Mouse (Mus musculus) embryonic fibroblast, embryonic 13.5 days (primary cell): ENCODE measurements around the gene Sft2d2.

ENCODE experiments used
- CTCF ChIP-seq: IDR thresholded peaks from 2 replicates; pipeline ENCODE4 v1.5.1; 2011; ENCODE audit warnings: mild to moderate bottlenecking, control low read depth, low read length, moderate library complexity, borderline replicate concordance; ENCODE audit not compliant: insufficient read depth
- POLR2A ChIP-seq: IDR thresholded peaks from 2 replicates; pipeline ENCODE4 v1.6.1; 2011; ENCODE audit warnings: low read depth, mild to moderate bottlenecking, control low read depth, low read length, moderate library complexity

DNA sequence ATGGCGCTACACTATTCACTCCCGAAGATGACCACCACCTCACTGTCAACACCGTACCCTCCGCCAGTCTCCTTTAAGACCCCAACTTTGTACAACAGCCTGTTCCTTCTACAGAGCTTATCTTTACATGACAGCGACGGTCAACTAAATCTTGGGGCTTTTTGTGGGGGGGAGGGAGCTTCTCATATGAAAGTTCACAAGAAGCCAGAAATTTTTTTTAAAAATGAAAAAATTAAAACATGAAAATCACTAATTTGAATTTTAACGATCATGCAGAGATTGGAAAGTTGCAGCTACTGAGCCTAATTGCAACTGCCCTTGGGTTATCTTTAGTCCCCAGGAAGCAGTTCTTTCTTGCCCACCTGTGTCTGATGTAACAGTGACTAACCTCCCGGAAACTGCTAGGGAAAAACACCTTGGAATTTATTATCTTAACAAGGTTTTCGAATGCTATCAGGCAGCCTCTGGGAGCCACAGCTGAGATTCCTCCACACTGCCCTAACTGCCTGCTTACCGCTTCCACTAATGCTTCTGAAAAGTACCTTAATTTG is 1.4 kb downstream of the Sft2d2 start:
- TF ChIP-seq CTCF (no peak), POLR2A (no peak)
